Mouse (Mus musculus): ENCODE data around the gene Tut7.

GRCm38 (mm10) chr13:59834786-59835452 is 12.0 kb upstream of the Tut7 start:
- TF ChIP-seq POLR2A (IDR thresholded peaks at IDR 0.05; ENCODE audit: extremely low read depth, insufficient read depth, low read length) = peak; percentile 51; the same call in 1 of the 2 replicates
- TF ChIP-seq CTCF (IDR thresholded peaks at IDR 0.05; ENCODE audit: extremely low read depth, insufficient read depth, low read length) = no peak

Data from cortical plate, adult 2 months (tissue).